Mouse (Mus musculus) megakaryocyte, embryonic 14.5 days (primary cell): Measurements from ENCODE around the gene Ccdc28b. TPM values are rescaled to one million over a fixed set of nuclear protein-coding genes. Genes with fewer than 3 reads are reported as not detected.
A peak's percentile ranks its signal among the peaks of the same experiment; 100 is the strongest.

Experiments used
- H3K27me3 ChIP-seq: replicated peaks from 2 replicates; pipeline ENCODE3; 2012; ENCODE audit warnings: inconsistent platforms
- H3K36me3 ChIP-seq: replicated peaks from 2 replicates; pipeline ENCODE3; 2012; ENCODE audit warnings: low read length, inconsistent platforms, mixed read lengths
- H3K4me1 ChIP-seq: 2 replicates; pipeline ENCODE4 v1.6.1; 2012; ENCODE audit warnings: inconsistent platforms
- H3K4me3 ChIP-seq: replicated peaks from 2 replicates; pipeline ENCODE3; 2012; ENCODE audit warnings: moderate library complexity, mild to moderate bottlenecking, inconsistent platforms
- H3K9me3 ChIP-seq: 2 replicates; pipeline ENCODE4 v1.6.1; 2012; ENCODE audit warnings: inconsistent platforms
- FLI1 ChIP-seq: IDR thresholded peaks from 2 replicates; pipeline ENCODE4 v1.6.1; 2012; ENCODE audit warnings: low read length, inconsistent platforms, mixed read lengths
- GATA1 ChIP-seq: IDR thresholded peaks from 3 replicates; pipeline ENCODE4 v1.6.1; 2012; ENCODE audit warnings: mixed read lengths, low read length, inconsistent platforms, borderline replicate concordance
- polyA plus RNA-seq: library from polyadenylated mRNA; stranded (reverse); fragments of >175 nt; gene quantifications from 2 replicates; pipeline ENCODE4 v1.2.3, GENCODE M21; 2012; ENCODE audit warnings: low replicate concordance; ENCODE audit not compliant: insufficient read depth

Gene Ccdc28b
- polyA plus RNA-seq, 1 experiment, result 39.7 TPM

- H3K4me3 ChIP-seq, result no peak overlapping the region
- H3K4me1 ChIP-seq, result peaks cover 26% of the 10 kb centered on the region
- H3K27me3 ChIP-seq, result no peaks in the 10 kb centered on the region
- peaks cover 72% of the 10 kb centered on the region for H3K36me3 ChIP-seq
- H3K9me3 ChIP-seq, result no peaks in the 10 kb centered on the region
- no peak for TF ChIP-seq FLI1
- TF ChIP-seq GATA1, result no peak
Observed at GRCm38 (mm10) chr4:129645204-129645603, 21.5 kb upstream of the Ccdc28b start.

GRCm38 (mm10) chr4:129641756-129642155 lies 18.0 kb upstream of the Ccdc28b start:
- peaks cover 48% of the 10 kb centered on the region for H3K4me1 ChIP-seq
- TF ChIP-seq GATA1 (no peak), FLI1 (no peak)
- no peaks in the 10 kb centered on the region for H3K27me3 ChIP-seq
- H3K36me3 ChIP-seq, result peaks cover 62% of the 10 kb centered on the region
- H3K4me3 ChIP-seq, result peak overlapping the region; percentile 95
- no peaks in the 10 kb centered on the region for H3K9me3 ChIP-seq

DNA sequence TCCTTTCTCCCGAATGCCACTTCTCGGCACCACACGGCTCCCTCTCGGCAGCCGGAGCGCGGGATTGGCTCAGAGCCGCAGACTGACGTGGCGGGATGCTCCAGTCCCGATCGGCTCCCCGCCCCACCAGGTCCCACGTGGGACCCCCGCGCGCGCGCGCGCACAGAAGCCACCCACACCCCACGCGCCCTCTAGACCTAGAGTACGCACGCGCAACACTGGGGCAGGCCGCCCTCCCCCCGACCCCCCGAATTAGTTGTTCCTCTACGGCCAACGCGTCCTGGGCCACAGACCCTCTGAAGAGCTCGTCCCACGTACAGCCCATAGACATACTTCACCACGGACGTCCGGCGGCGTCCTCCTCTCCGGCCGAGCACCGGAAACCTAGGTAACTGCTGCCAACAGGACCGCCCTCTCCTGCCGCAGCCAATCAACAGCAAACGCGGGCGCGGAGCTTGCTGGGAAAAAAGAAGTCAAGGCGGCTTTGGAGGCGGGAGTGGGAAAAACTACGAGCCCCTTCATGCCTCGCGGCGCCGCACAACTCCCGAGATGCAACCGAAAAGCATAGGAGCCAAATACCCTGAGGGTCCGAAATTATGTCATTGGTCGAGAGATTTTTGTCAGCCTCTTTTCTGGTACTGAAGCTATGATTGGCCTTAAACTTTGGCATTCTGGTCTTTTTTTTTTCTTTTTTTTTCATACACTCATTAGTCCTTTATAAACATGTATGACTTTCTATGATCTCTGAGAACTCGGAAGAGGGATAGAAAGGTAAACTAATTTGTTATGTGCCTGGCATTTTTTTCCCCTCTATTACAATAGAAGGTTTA lies 17.1 kb upstream of the Ccdc28b start, which contains the start of gene Txlna:
Txlna (minus strand) TSS at position 428 of the 830 bp plus-strand sequence.
- H3K4me3 ChIP-seq, result peak within 1 kb of the TSS; percentile 95
- no peaks in the 10 kb centered on the region for H3K9me3 ChIP-seq
- H3K27me3 ChIP-seq, result no peaks in the 10 kb centered on the region
- H3K36me3 ChIP-seq, result peaks cover 62% of the 10 kb centered on the region
- peaks cover 46% of the 10 kb centered on the region for H3K4me1 ChIP-seq
- no peak for TF ChIP-seq GATA1
- no peak for TF ChIP-seq FLI1

DNA sequence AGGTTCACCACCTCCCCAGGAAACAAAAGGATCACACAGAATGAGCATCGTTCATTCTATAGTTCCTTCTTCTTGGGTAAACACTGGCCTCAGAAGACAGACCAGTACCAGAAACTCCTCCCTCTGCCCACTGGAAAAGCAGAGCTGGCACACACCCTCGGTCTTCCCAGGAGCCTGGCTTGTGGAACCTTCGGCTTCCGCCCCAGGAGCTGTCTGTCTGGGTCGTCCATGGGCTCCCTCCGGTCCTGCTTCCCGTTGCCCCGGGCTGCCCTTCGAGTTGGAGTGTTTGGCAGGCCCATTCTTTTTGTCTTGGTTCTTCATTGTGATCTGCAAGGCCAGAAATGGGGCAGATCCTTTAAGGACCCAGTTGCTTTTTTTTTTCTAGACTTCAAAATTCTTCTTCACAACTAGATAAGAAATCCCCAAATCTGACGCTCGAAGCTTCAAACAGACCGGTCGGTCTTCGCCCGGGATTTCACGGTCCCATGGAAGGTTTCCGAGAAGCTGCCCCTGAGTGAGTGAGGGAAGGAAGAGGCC lies 16.4 kb upstream of the Ccdc28b start:
- Histone ChIP-seq H3K4me1 (peaks cover 39% of the 10 kb centered on the region), H3K27me3 (no peaks in the 10 kb centered on the region), H3K4me3 (peak overlapping the region; percentile 95), H3K9me3 (no peaks in the 10 kb centered on the region), H3K36me3 (peaks cover 61% of the 10 kb centered on the region)
- no peak for TF ChIP-seq GATA1
- TF ChIP-seq FLI1, result no peak

- peaks cover 39% of the 10 kb centered on the region for H3K4me1 ChIP-seq
- no peak for TF ChIP-seq FLI1
- no peak for TF ChIP-seq GATA1
- H3K9me3 ChIP-seq, result no peaks in the 10 kb centered on the region
- H3K27me3 ChIP-seq, result no peaks in the 10 kb centered on the region
- peak overlapping the region; percentile 95 for H3K4me3 ChIP-seq
- H3K36me3 ChIP-seq, result peaks cover 61% of the 10 kb centered on the region
Observed at GRCm38 (mm10) chr4:129639221-129639620, 15.5 kb upstream of the Ccdc28b start.

- TF ChIP-seq FLI1 (no peak), GATA1 (no peak)
- H3K27me3 ChIP-seq, result no peaks in the 10 kb centered on the region
- no peaks in the 10 kb centered on the region for H3K9me3 ChIP-seq
- H3K4me3 ChIP-seq, result no peak overlapping the region
- H3K4me1 ChIP-seq, result peaks cover 42% of the 10 kb centered on the region
- H3K36me3 ChIP-seq, result peaks cover 94% of the 10 kb centered on the region
Observed at GRCm38 (mm10) chr4:129633852-129634251, 10.1 kb upstream of the Ccdc28b start.

GRCm38 (mm10) chr4:129631867-129632266 lies 8.1 kb upstream of the Ccdc28b start:
- H3K4me3 ChIP-seq, result no peak overlapping the region
- TF ChIP-seq GATA1, result no peak
- no peak for TF ChIP-seq FLI1
- H3K4me1 ChIP-seq, result peaks cover 30% of the 10 kb centered on the region
- H3K9me3 ChIP-seq, result no peaks in the 10 kb centered on the region
- H3K36me3 ChIP-seq, result peaks cover 97% of the 10 kb centered on the region
- no peaks in the 10 kb centered on the region for H3K27me3 ChIP-seq

DNA sequence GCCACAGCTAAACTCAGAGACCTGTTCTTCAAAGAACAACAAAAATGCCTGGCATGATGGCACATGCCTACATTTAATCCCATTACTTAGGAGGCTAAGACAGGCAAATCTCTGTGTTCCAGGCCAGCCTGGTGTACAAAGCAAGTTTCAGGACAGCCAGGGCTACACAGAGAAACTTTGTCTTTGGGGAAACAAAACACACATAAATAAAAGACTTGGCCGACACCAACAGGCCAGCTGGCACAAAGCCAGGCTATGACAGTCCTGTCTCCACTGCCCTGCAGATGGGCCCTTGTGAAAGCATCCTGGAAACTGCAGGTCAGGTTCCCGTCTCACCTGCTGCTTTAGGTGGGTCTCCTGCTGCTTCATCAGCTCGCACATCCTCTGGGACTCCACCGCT lies 7.2 kb upstream of the Ccdc28b start:
- Histone ChIP-seq H3K36me3 (peaks cover 97% of the 10 kb centered on the region), H3K27me3 (no peaks in the 10 kb centered on the region), H3K9me3 (no peaks in the 10 kb centered on the region), H3K4me1 (peaks cover 38% of the 10 kb centered on the region), H3K4me3 (no peak overlapping the region)
- TF ChIP-seq GATA1 (no peak), FLI1 (no peak)

GRCm38 (mm10) chr4:129626035-129626434 lies 2.3 kb upstream of the Ccdc28b start:
- H3K4me3 ChIP-seq, result no peak overlapping the region
- TF ChIP-seq FLI1 (no peak), GATA1 (no peak)
- H3K36me3 ChIP-seq, result peaks cover 67% of the 10 kb centered on the region
- no peaks in the 10 kb centered on the region for H3K27me3 ChIP-seq
- H3K4me1 ChIP-seq, result peaks cover 51% of the 10 kb centered on the region
- H3K9me3 ChIP-seq, result no peaks in the 10 kb centered on the region

- H3K4me1 ChIP-seq, result peaks cover 56% of the 10 kb centered on the region
- H3K27me3 ChIP-seq, result no peaks in the 10 kb centered on the region
- peaks cover 67% of the 10 kb centered on the region for H3K36me3 ChIP-seq
- H3K4me3 ChIP-seq, result peak overlapping the region; percentile 29
- TF ChIP-seq FLI1 (no peak), GATA1 (no peak)
- H3K9me3 ChIP-seq, result no peaks in the 10 kb centered on the region
Observed at GRCm38 (mm10) chr4:129625496-129625895, 1.7 kb upstream of the Ccdc28b start.
